Mouse (Mus musculus): ENCODE data around the gene Phf8. TPM values are rescaled to one million over a fixed set of nuclear protein-coding genes. Genes with fewer than 3 reads are reported as not detected.

Gene Phf8
- polyA plus RNA-seq, 1 experiment from 2014 or later, result 26.8 TPM

DNA sequence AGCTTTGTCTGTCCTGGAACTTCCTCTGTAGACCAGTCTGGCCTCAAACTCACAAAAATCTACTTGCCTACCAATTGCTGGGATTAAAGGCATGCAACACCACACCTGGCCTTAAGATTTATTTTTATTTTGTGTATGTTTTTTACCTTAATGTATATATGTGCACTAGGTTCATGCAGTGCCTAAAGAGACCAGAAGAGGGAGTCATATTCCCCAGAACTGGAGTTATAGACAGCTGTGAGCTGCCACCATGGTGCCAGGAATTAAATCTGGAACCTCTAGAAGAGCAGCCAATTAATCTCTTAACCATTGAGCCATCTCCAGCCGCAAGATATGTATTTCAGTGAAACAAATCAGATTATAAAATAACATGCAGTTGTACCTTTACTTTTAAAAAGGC lies 54.7 kb downstream of the Phf8 start:
- H3K27me3 ChIP-seq, result no peaks in the 10 kb centered on the region
- H3K4me3 ChIP-seq, result no peak overlapping the region
- no peaks in the 10 kb centered on the region for H3K9me3 ChIP-seq (replicated peaks)
- H3K4me1 ChIP-seq, result no peaks in the 10 kb centered on the region
- ATAC-seq (ENCODE audit: low FRiP score), result no peak
- H3K9ac ChIP-seq, result no peak overlapping the region
- peaks cover 9% of the 10 kb centered on the region; the same call in 1 of the 2 replicates for H3K36me3 ChIP-seq
- H3K27ac ChIP-seq, result no peak overlapping the region
- H3K4me2 ChIP-seq (replicated peaks), result no peak overlapping the region
- WGBS, result 100% methylated on average over 1 of the region's 1 CpGs

DNA sequence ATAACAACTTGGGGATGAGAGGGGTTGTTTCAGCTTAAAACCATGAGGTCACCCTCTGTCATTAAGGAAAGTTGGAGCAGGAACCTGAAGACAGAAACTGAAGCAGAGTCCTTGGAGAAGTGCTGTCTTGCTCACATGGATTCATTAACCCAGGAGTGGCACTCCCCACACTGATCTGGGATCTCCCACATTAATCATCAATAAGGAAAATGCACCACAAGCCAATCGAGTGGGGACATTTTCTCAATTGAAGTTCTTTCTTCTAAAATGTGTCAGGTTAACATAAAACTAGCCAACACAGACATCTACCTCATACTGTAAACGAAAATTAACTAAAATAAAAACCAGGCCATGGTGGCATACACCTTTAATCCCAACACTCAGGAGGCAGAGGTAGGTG lies 122.9 kb downstream of the Phf8 start:
- H3K36me3 ChIP-seq, result no peaks in the 10 kb centered on the region
- H3K4me1 ChIP-seq, result no peaks in the 10 kb centered on the region
- no peak overlapping the region for H3K4me3 ChIP-seq
- H3K27me3 ChIP-seq, result no peaks in the 10 kb centered on the region; the same call in 1 of the 2 replicates
- no peak overlapping the region for H3K27ac ChIP-seq
- no peak overlapping the region for H3K9ac ChIP-seq
- 82% methylated on average over 2 of the region's 2 CpGs for WGBS
- H3K9me3 ChIP-seq (replicated peaks), result no peaks in the 10 kb centered on the region
- no peak for ATAC-seq (ENCODE audit: low FRiP score)
- no peak overlapping the region for H3K4me2 ChIP-seq (replicated peaks)

DNA sequence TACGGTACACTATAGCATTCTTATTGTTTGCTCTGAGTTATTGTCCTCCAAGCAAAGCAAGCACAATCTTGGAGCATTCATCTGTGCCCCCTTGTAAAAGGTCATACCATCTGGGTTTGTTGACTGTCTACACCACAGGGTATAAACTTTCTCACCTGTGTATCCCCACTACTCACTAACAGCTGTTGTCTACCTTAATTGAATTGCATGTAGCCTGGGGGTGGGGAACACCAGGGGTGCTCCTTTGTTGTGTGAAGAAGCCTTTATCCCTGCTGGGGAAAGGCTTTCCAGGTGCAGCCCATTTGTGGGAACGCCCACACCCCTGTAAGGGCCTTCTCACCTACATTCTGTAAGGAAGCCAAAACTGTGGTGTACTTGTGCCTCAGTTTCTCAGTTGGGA lies 133.3 kb downstream of the Phf8 start:
- H3K4me1 ChIP-seq, result no peaks in the 10 kb centered on the region
- H3K4me2 ChIP-seq (replicated peaks), result no peak overlapping the region
- H3K9ac ChIP-seq, result no peak overlapping the region
- H3K4me3 ChIP-seq, result no peak overlapping the region
- no peaks in the 10 kb centered on the region for H3K36me3 ChIP-seq
- H3K9me3 ChIP-seq (replicated peaks), result no peaks in the 10 kb centered on the region
- 57% methylated on average over 2 of the region's 2 CpGs for WGBS
- no peaks in the 10 kb centered on the region; the same call in 1 of the 2 replicates for H3K27me3 ChIP-seq
- no peak for ATAC-seq (ENCODE audit: low FRiP score)
- H3K27ac ChIP-seq, result no peak overlapping the region

DNA sequence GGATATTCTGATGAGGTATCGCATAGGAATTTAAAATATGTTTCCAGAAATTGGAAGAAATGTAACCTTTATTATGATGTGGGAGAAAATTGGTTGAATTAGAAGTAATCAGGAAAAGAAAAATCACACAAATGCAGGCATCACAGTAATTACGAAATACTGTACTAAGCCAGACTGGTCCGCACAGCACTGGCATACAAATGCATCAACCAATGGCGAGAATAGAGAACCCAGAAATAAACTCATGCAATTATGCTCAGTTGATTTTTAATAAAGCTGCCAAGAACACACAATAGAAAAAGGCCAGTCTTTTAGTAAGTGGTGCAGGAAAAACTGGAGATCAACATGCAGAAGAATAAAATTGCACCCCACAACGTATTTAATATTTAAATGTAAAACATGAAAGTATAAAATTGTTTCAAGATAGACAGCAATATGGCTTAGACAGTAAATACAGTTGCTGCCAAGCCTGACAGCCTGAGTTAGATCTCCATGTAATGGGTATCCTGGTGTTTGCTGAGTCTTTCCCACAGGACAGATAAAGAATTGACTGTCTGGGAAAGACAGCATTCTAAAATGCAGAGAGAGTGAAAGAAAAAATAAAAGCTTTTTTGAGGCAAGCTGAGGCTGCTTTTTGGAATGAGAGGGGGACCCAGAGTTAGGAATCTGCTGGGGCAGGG lies 154.2 kb downstream of the Phf8 start:
- 90% methylated on average over 5 of the region's 5 CpGs for WGBS
- Histone ChIP-seq H3K36me3 (no peaks in the 10 kb centered on the region), H3K4me2 (replicated peaks) (no peak overlapping the region), H3K9ac (no peak overlapping the region), H3K27ac (no peak overlapping the region), H3K9me3 (replicated peaks) (no peaks in the 10 kb centered on the region), H3K4me3 (no peak overlapping the region), H3K27me3 (no peaks in the 10 kb centered on the region), H3K4me1 (no peaks in the 10 kb centered on the region)
- ATAC-seq (ENCODE audit: low FRiP score), result no peak

Other genes starting within 250 kb of the Phf8 start
- 4.1 and 4.7 TPM in 2 replicates for gene Fam120c, start 176.5 kb upstream of the Phf8 start, polyA plus RNA-seq (2016; fragmentation: Nextera tagmentation; extraction: Ambion mirVana)

Measured in hindbrain, embryonic 12.5 days (tissue).